Mouse (Mus musculus): ENCODE results near the gene Erf. TPM values are rescaled to one million over a fixed set of nuclear protein-coding genes. Genes with fewer than 3 reads are reported as not detected.

Gene Erf
- polyA plus RNA-seq, 1 experiment, result 61.8 TPM

- no peak overlapping the region for H3K4me3 ChIP-seq (ENCODE audit: low read depth, low read length)
- no peaks in the 10 kb centered on the region for H3K9me3 ChIP-seq (replicated peaks; ENCODE audit: control insufficient read depth, insufficient read depth, low read length, poor library complexity, severe bottlenecking)
- H3K4me1 ChIP-seq (ENCODE audit: control insufficient read depth, insufficient read depth, low read length), result peaks cover 17% of the 10 kb centered on the region
- H3K27me3 ChIP-seq (ENCODE audit: control insufficient read depth, insufficient read depth, low read length, poor library complexity, severe bottlenecking), result no peaks in the 10 kb centered on the region
- H3K36me3 ChIP-seq (ENCODE audit: control insufficient read depth, insufficient read depth, low read length, poor library complexity, severe bottlenecking), result peaks cover 12% of the 10 kb centered on the region
- TF ChIP-seq EP300 (IDR thresholded peaks at IDR 0.05; ENCODE audit: insufficient read depth, low read depth, low read length) (no peak), CTCF (IDR thresholded peaks at IDR 0.05; ENCODE audit: low read depth, low read length) (no peak), POLR2A (IDR thresholded peaks at IDR 0.05; ENCODE audit: insufficient read depth, low read length) (no peak)
- no peak overlapping the region for H3K27ac ChIP-seq (ENCODE audit: insufficient read depth, low read length)
- peak overlapping the region; percentile 1; the same call in 1 of the 2 replicates for H3K9ac ChIP-seq (ENCODE audit: low read depth, poor library complexity, severe bottlenecking)
Observed at GRCm38 (mm10) chr7:25203624-25204023, 46.9 kb downstream of the Erf start.

DNA sequence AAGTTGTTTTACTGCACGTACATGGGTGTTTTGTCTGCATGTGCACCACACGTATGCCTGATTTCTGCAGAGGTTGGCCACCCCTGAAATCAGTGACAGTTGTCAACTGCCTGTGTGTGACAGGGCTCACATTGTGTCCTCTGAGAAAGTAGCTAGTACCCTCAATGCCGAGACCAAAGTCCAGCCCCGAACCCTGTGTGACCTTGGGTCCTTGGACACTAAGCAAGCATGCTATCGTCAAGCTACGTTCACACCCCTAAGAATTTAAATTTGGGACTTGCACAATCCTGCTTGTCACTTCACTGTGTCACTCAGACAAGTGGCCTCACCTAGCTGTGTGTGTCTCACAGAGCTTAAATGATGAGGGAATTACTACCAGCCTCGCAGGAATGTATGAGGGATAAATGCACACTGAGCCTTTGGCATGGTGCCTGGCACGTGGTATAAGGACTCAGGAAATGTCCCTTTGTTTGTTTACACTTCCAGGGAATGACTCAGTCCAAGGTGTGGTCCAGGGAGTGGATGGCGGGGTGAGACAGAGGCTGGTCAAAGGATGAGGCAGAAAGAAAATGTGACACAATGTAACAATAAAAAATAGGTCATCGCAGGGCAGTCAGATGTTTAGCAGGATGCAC, 53.1 kb downstream of the Erf start:
- H3K36me3 ChIP-seq (ENCODE audit: control insufficient read depth, insufficient read depth, low read length, poor library complexity, severe bottlenecking), result peaks cover 4% of the 10 kb centered on the region
- TF ChIP-seq CTCF (IDR thresholded peaks at IDR 0.05; ENCODE audit: low read depth, low read length), result no peak
- no peak for TF ChIP-seq EP300 (IDR thresholded peaks at IDR 0.05; ENCODE audit: insufficient read depth, low read depth, low read length)
- no peak for TF ChIP-seq POLR2A (IDR thresholded peaks at IDR 0.05; ENCODE audit: insufficient read depth, low read length)
- H3K9ac ChIP-seq (ENCODE audit: low read depth, poor library complexity, severe bottlenecking), result no peak overlapping the region
- H3K27me3 ChIP-seq (ENCODE audit: control insufficient read depth, insufficient read depth, low read length, poor library complexity, severe bottlenecking), result no peaks in the 10 kb centered on the region
- H3K9me3 ChIP-seq (replicated peaks; ENCODE audit: control insufficient read depth, insufficient read depth, low read length, poor library complexity, severe bottlenecking), result no peaks in the 10 kb centered on the region
- peaks cover 6% of the 10 kb centered on the region for H3K4me1 ChIP-seq (ENCODE audit: control insufficient read depth, insufficient read depth, low read length)
- H3K4me3 ChIP-seq (ENCODE audit: low read depth, low read length), result no peak overlapping the region
- no peak overlapping the region for H3K27ac ChIP-seq (ENCODE audit: insufficient read depth, low read length)

- Histone ChIP-seq H3K9me3 (replicated peaks; ENCODE audit: control insufficient read depth, insufficient read depth, low read length, poor library complexity, severe bottlenecking) (no peaks in the 10 kb centered on the region), H3K4me3 (ENCODE audit: low read depth, low read length) (no peak overlapping the region), H3K4me1 (ENCODE audit: control insufficient read depth, insufficient read depth, low read length) (peaks cover 8% of the 10 kb centered on the region), H3K36me3 (ENCODE audit: control insufficient read depth, insufficient read depth, low read length, poor library complexity, severe bottlenecking) (no peaks in the 10 kb centered on the region), H3K27me3 (ENCODE audit: control insufficient read depth, insufficient read depth, low read length, poor library complexity, severe bottlenecking) (no peaks in the 10 kb centered on the region), H3K9ac (ENCODE audit: low read depth, poor library complexity, severe bottlenecking) (no peak overlapping the region), H3K27ac (ENCODE audit: insufficient read depth, low read length) (no peak overlapping the region)
- TF ChIP-seq EP300 (IDR thresholded peaks at IDR 0.05; ENCODE audit: insufficient read depth, low read depth, low read length), result no peak
- no peak for TF ChIP-seq CTCF (IDR thresholded peaks at IDR 0.05; ENCODE audit: low read depth, low read length)
- TF ChIP-seq POLR2A (IDR thresholded peaks at IDR 0.05; ENCODE audit: insufficient read depth, low read length), result no peak
Observed at GRCm38 (mm10) chr7:25196107-25196506, 54.5 kb downstream of the Erf start.

- H3K27me3 ChIP-seq (ENCODE audit: control insufficient read depth, insufficient read depth, low read length, poor library complexity, severe bottlenecking), result no peaks in the 10 kb centered on the region
- no peak overlapping the region for H3K4me3 ChIP-seq (ENCODE audit: low read depth, low read length)
- TF ChIP-seq POLR2A (IDR thresholded peaks at IDR 0.05; ENCODE audit: insufficient read depth, low read length), result no peak
- TF ChIP-seq CTCF (IDR thresholded peaks at IDR 0.05; ENCODE audit: low read depth, low read length), result no peak
- no peak for TF ChIP-seq EP300 (IDR thresholded peaks at IDR 0.05; ENCODE audit: insufficient read depth, low read depth, low read length)
- peaks cover 6% of the 10 kb centered on the region for H3K4me1 ChIP-seq (ENCODE audit: control insufficient read depth, insufficient read depth, low read length)
- H3K36me3 ChIP-seq (ENCODE audit: control insufficient read depth, insufficient read depth, low read length, poor library complexity, severe bottlenecking), result no peaks in the 10 kb centered on the region
- no peak overlapping the region for H3K9ac ChIP-seq (ENCODE audit: low read depth, poor library complexity, severe bottlenecking)
- no peak overlapping the region for H3K27ac ChIP-seq (ENCODE audit: insufficient read depth, low read length)
- H3K9me3 ChIP-seq (replicated peaks; ENCODE audit: control insufficient read depth, insufficient read depth, low read length, poor library complexity, severe bottlenecking), result no peaks in the 10 kb centered on the region
Observed at GRCm38 (mm10) chr7:25195148-25195547, 55.4 kb downstream of the Erf start.

Other genes with a start within 250 kb of the Erf start
- gene Atp1a3, start 244.8 kb downstream of the Erf start, polyA plus RNA-seq (2011; ENCODE audit: insufficient read depth, insufficient read length, low read depth, missing spikeins), result 7.0 and 9.4 TPM in 2 replicates
- 31.5 and 40.0 TPM in 2 replicates for gene Grik5, start 178.4 kb downstream of the Erf start, polyA plus RNA-seq (2011; ENCODE audit: insufficient read depth, insufficient read length, low read depth, missing spikeins)
- 13.5 and 14.8 TPM in 2 replicates for gene Zfp574, start 178.2 kb downstream of the Erf start, polyA plus RNA-seq (2011; ENCODE audit: insufficient read depth, insufficient read length, low read depth, missing spikeins)
- gene Pou2f2, start 71.0 kb downstream of the Erf start, polyA plus RNA-seq (2011; ENCODE audit: insufficient read depth, insufficient read length, low read depth, missing spikeins), result 1.8 and 2.1 TPM in 2 replicates
- gene Dedd2, start 30.1 kb downstream of the Erf start, polyA plus RNA-seq (2011; ENCODE audit: insufficient read depth, insufficient read length, low read depth, missing spikeins), result 9.6 and 10.2 TPM in 2 replicates
- 6.5 and 7.2 TPM in 2 replicates for gene Zfp526, start 29.3 kb downstream of the Erf start, polyA plus RNA-seq (2011; ENCODE audit: insufficient read depth, insufficient read length, low read depth, missing spikeins)
- gene Gsk3a, start 12.9 kb downstream of the Erf start, polyA plus RNA-seq (2011; ENCODE audit: insufficient read depth, insufficient read length, low read depth, missing spikeins), result 77.3 and 84.3 TPM in 2 replicates
- gene Cic, start 16.9 kb upstream of the Erf start, polyA plus RNA-seq (2011; ENCODE audit: insufficient read depth, insufficient read length, low read depth, missing spikeins), result 128 and 141 TPM in 2 replicates
- 47.8 and 55.6 TPM in 2 replicates for gene Pafah1b3, start 47.2 kb upstream of the Erf start, polyA plus RNA-seq (2011; ENCODE audit: insufficient read depth, insufficient read length, low read depth, missing spikeins)
- 1.3 and 1.6 TPM in 2 replicates for gene Prr19, start 50.6 kb upstream of the Erf start, polyA plus RNA-seq (2011; ENCODE audit: insufficient read depth, insufficient read length, low read depth, missing spikeins)
- gene Tmem145, start 55.3 kb upstream of the Erf start, polyA plus RNA-seq (2011; ENCODE audit: insufficient read depth, insufficient read length, low read depth, missing spikeins), result 2.0 and 2.5 TPM in 2 replicates
- 22.2 and 25.7 TPM in 2 replicates for gene Megf8, start 66.4 kb upstream of the Erf start, polyA plus RNA-seq (2011; ENCODE audit: insufficient read depth, insufficient read length, low read depth, missing spikeins)
- gene Cnfn, start 119.0 kb upstream of the Erf start, polyA plus RNA-seq (2011; ENCODE audit: insufficient read depth, insufficient read length, low read depth, missing spikeins), result not detected in 2 replicates
- gene Lipe, start 147.9 kb upstream of the Erf start, polyA plus RNA-seq (2011; ENCODE audit: insufficient read depth, insufficient read length, low read depth, missing spikeins), result 18.0 and 18.9 TPM in 2 replicates
- gene Cxcl17, start 162.1 kb upstream of the Erf start, polyA plus RNA-seq (2011; ENCODE audit: insufficient read depth, insufficient read length, low read depth, missing spikeins), result not detected in 2 replicates
- 1.1 and 1.5 TPM in 2 replicates for gene Ceacam1, start 226.8 kb upstream of the Erf start, polyA plus RNA-seq (2011; ENCODE audit: insufficient read depth, insufficient read length, low read depth, missing spikeins)